Mouse (Mus musculus): Measurements from ENCODE around the gene Brap.

DNA sequence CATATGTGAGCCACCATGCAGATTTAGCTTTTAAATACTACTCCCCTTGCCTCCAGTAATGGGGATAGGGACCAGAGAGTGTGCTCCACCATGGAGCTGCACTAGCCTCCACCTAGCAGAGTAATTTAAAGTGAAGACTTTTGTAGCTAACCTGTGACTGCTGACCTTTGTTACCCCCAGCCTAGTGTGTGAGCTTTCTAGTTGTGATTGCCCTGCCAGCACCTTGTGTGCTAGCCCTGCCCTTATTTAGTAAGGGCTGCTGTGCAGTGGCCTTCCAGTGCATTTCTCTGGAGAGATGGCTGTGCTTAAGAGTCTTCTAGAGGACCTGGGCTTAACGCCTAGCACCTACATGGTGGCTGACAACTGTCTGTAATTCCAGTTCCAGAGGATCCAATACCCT, 64.3 kb downstream of the Brap start:
- TF ChIP-seq CTCF (IDR thresholded peaks at IDR 0.05; ENCODE audit: control insufficient read depth, insufficient read depth, low read length) (no peak), POLR2A (IDR thresholded peaks at IDR 0.05; ENCODE audit: borderline replicate concordance, control insufficient read depth, low read depth, low read length) (no peak)

All from bone marrow, adult 2 months (tissue).